Mouse (Mus musculus): Measurements from ENCODE around the gene Cdkn2a.

DNA sequence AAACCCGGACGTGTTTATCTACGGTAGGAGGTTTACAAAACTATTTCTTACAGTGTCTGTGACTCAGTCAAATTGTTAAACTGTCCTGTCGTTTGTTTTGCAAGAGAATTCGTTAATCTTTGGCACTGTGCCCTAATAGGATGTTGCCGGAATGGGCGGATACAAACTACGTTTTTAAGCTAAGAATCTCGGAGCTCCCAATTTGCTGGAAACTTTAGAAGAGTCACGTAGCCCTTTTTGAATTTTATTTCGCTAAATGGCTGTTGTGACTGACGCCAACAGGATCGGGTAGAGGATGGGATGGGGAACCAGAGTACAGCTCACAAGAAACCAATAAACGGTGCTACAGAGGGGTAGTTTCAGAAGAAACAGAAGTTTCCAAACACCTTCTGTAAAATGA is 20.4 kb downstream of the Cdkn2a start:
- no peak for TF ChIP-seq CTCF (IDR thresholded peaks at IDR 0.05; ENCODE audit: borderline replicate concordance, control insufficient read depth, extremely low read depth, insufficient read depth, low read length, poor library complexity)
- TF ChIP-seq POLR2A (IDR thresholded peaks at IDR 0.05; ENCODE audit: control insufficient read depth, extremely low read depth, insufficient read depth, low read length, poor library complexity) = no peak
